Mouse (Mus musculus) liver, embryonic 14.5 days (tissue): ENCODE results near the gene Fancd2.

Experiments
- CTCF ChIP-seq: IDR thresholded peaks from 2 replicates; pipeline ENCODE4 v1.5.1; 2016; ENCODE audit warnings: antibody characterized with exemption, low read depth, control low read depth
- EP300 ChIP-seq: IDR thresholded peaks from 2 replicates; pipeline ENCODE4 v1.6.1; 2016; ENCODE audit warnings: antibody characterized with exemption, low read depth

GRCm38 (mm10) chr6:113492101-113492864 is 39.2 kb upstream of the Fancd2 start:
- TF ChIP-seq EP300 (no peak), CTCF (no peak)
